10 mouse cellular contexts compared by ENCODE assay signal in genomic region chr5:67727755-67728154, GRCm38 (mm10).
A peak's percentile ranks its signal among the peaks of the same experiment; 100 is the strongest.
DNase-seq lines count a peak whose midpoint lies in the region; ATAC-seq and TF ChIP-seq lines count a peak whose summit lies in the region.
"Had no signal": no experiment of that assay in that cellular context is flagged by ENCODE, and none has a peak within 500 bp of the region (broad histone marks: within the 10 kb centered on the region; RNA-seq: fewer than 3 reads in every experiment).

No protein-coding gene starts in this region.

- no peaks in the 10 kb centered on the region for H3K9me3 ChIP-seq in forebrain, embryonic 14.5 days (replicated peaks; ENCODE audit: control insufficient read depth, low read length)
- no peaks in the 10 kb centered on the region for H3K9me3 ChIP-seq in forebrain, embryonic 10.5 days
- H3K9me3 ChIP-seq: heart, embryonic 13.5 days; stomach, embryonic 15.5 days had no signal

- peaks cover 25% of the 10 kb centered on the region for H3K36me3 ChIP-seq in forebrain, embryonic 14.5 days (ENCODE audit: control insufficient read depth, insufficient read depth, low read length)
- peaks cover 9% of the 10 kb centered on the region for H3K36me3 ChIP-seq in forebrain, embryonic 10.5 days (replicated peaks)
- H3K36me3 ChIP-seq: stomach, embryonic 15.5 days had no signal

- ATAC-seq in forebrain, embryonic 14.5 days: peak; percentile 32; the same call in 1 of the 2 replicates
- ATAC-seq in megakaryocyte-erythroid progenitor cell, adult 5-6 weeks (replicated peaks; ENCODE audit: low FRiP score, low TSS enrichment, poor library complexity, severe bottlenecking): peak; percentile 53; the same call in 1 of the 2 replicates

- no peak overlapping the region for H3K27ac ChIP-seq in forebrain, embryonic 14.5 days (ENCODE audit: low read depth, low read length)
- no peak overlapping the region for H3K27ac ChIP-seq in forebrain, embryonic 10.5 days
- H3K27ac ChIP-seq in left cerebral cortex, adult 2 months: no peak overlapping the region
- H3K27ac ChIP-seq: heart, embryonic 13.5 days; stomach, embryonic 15.5 days had no signal

- no peak overlapping the region for H3K9ac ChIP-seq in forebrain, embryonic 14.5 days (ENCODE audit: low read length)
- H3K9ac ChIP-seq: heart, embryonic 13.5 days; stomach, embryonic 15.5 days had no signal

- peak; percentile 66 for TF ChIP-seq CTCF in left cerebral cortex, adult 2 months (IDR thresholded peaks at IDR 0.05)

- intact Hi-C loops in left cerebral cortex, adult 2 months (cut with DNase I): loop anchor here (1.0 to 5.0 kb wide), 2 partner anchors 115 to 195 kb away; no protein-coding TSS in a partner anchor

- DNase-seq in forebrain, embryonic 14.5 days (ENCODE audit: low spot score): peak; percentile 73
- no peak for DNase-seq in forebrain, embryonic 10.5 days (ENCODE audit: extremely low spot score, low spot score)
- no peak for DNase-seq in left cerebral cortex, adult 2 months (ENCODE audit: extremely low spot score in 1 of 2, low spot score in 2 of 2)
- no peak for DNase-seq in left cerebral cortex, adult 9 months (ENCODE audit: low spot score in 2 of 2)
- DNase-seq in adipocyte (ENCODE audit: low spot score): peak; percentile 10
- no peak for DNase-seq in testis, postnatal 14 days (ENCODE audit: low spot score)
- no peak for DNase-seq in heart, adult 9 months (ENCODE audit: low spot score in 2 of 2)

- H3K4me3 ChIP-seq in forebrain, embryonic 14.5 days (ENCODE audit: low read depth, low read length): no peak overlapping the region
- no peak overlapping the region for H3K4me3 ChIP-seq in forebrain, embryonic 10.5 days
- H3K4me3 ChIP-seq in left cerebral cortex, adult 2 months: no peak overlapping the region
- H3K4me3 ChIP-seq: heart, embryonic 13.5 days; stomach, embryonic 15.5 days had no signal

- no peaks in the 10 kb centered on the region for H3K27me3 ChIP-seq in forebrain, embryonic 14.5 days (replicated peaks; ENCODE audit: control insufficient read depth, insufficient read depth, low read length)
- H3K27me3 ChIP-seq in forebrain, embryonic 10.5 days (ENCODE audit: poor library complexity, severe bottlenecking): no peaks in the 10 kb centered on the region
- H3K27me3 ChIP-seq: heart, embryonic 13.5 days; stomach, embryonic 15.5 days had no signal

- H3K4me1 ChIP-seq in forebrain, embryonic 14.5 days (ENCODE audit: control insufficient read depth, insufficient read depth, low read length): no peaks in the 10 kb centered on the region
- no peaks in the 10 kb centered on the region for H3K4me1 ChIP-seq in forebrain, embryonic 10.5 days
- H3K4me1 ChIP-seq: stomach, embryonic 15.5 days had no signal

- H3K4me2 ChIP-seq in forebrain, embryonic 14.5 days (ENCODE audit: low read length): no peak overlapping the region
- H3K4me2 ChIP-seq: heart, embryonic 13.5 days; stomach, embryonic 15.5 days had no signal

- WGBS in forebrain, embryonic 14.5 days: 14% methylated on average over 2 of the region's 2 CpGs
- 16% methylated on average over 2 of the region's 2 CpGs for WGBS in forebrain, embryonic 10.5 days

Comparison
In these comparisons a context has a peak if more than half of its experiments do, and no peak if none do; other contexts are left out.
1. DNase-seq: peak in forebrain, embryonic 14.5 days (single experiment) and adipocyte (single experiment); none in forebrain, embryonic 10.5 days (single experiment), left cerebral cortex, adult 2 months (0 of 2), left cerebral cortex, adult 9 months (0 of 2), testis, postnatal 14 days (single experiment) and heart, adult 9 months (0 of 2).